Mouse (Mus musculus): ENCODE data around the gene Tm9sf3. TPM values are rescaled to one million over a fixed set of nuclear protein-coding genes. Genes with fewer than 3 reads are reported as not detected.
A peak's percentile ranks its signal among the peaks of the same experiment; 100 is the strongest.
"Not testable (repeated sequence)": the region's sequence is repeated elsewhere in the genome, so short reads cannot be mapped to it uniquely, and the experiment has no call there.

Gene Tm9sf3
- 100 to 1,000 TPM; 111 to 123 (median 122) TPM for total RNA-seq (2022)

- DNase-seq (ENCODE audit: low spot score in 2 of 2) = peak; percentile 80 to 85
Measured at GRCm38 (mm10) chr19:41263630-41264295, at the start of gene Tm9sf3. Tm9sf3 (minus strand) TSS chr19:41263997.

- DNase-seq (ENCODE audit: low spot score in 2 of 2) = not testable (repeated sequence)
Measured at GRCm38 (mm10) chr19:41312587-41312986, 48.8 kb upstream of the Tm9sf3 start.

GRCm38 (mm10) chr19:41312027-41312426 is 48.2 kb upstream of the Tm9sf3 start:
- no peak for DNase-seq (ENCODE audit: low spot score in 2 of 2)

GRCm38 (mm10) chr19:41310971-41311703 is 47.3 kb upstream of the Tm9sf3 start:
- no peak for DNase-seq (ENCODE audit: low spot score in 2 of 2)

- DNase-seq (ENCODE audit: low spot score in 2 of 2) = no peak
Measured at GRCm38 (mm10) chr19:41303933-41304332, 40.1 kb upstream of the Tm9sf3 start.

DNA sequence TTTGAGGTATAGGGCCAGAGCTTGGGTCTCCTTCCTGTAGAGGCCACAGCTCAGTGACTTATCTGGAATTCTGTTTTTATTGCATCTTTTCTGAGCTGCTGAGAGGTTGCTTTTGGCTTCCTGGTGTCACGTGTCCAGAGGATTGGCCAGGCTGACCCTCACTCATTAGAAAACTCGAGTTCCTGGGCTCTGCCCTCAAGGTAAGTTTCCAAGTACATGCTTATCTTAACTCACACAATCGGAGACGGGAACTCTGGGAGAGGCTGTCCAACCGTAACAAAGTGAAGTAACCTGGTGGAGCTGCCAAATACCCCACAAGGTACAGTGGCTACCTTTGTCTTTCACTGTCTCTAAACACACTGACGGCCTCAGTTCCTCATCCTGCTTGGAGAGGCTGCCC is 39.6 kb upstream of the Tm9sf3 start:
- DNase-seq (ENCODE audit: low spot score in 2 of 2) = no peak

GRCm38 (mm10) chr19:41301856-41302255 is 38.1 kb upstream of the Tm9sf3 start:
- no peak for DNase-seq (ENCODE audit: low spot score in 2 of 2)

DNA sequence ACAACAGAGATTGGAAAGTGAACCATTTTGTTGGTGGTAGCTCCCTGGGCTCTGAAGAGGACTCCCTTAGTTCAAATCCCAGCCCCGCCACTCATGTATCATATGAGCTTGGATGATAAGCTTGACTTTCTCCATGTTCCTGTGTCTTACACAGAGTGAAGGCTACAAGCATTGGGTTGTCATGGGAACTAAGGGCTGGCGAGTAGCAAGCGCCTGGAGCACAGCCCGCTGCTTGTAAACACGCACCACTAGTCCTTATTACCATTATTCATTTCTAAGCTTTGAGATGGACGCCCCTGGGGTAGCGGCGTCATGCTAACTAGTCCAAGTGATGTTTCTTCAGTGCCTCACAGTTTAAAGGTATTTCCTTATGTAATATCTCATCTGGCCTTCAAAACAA is 35.6 kb upstream of the Tm9sf3 start:
- DNase-seq (ENCODE audit: low spot score in 2 of 2) = no peak

DNA sequence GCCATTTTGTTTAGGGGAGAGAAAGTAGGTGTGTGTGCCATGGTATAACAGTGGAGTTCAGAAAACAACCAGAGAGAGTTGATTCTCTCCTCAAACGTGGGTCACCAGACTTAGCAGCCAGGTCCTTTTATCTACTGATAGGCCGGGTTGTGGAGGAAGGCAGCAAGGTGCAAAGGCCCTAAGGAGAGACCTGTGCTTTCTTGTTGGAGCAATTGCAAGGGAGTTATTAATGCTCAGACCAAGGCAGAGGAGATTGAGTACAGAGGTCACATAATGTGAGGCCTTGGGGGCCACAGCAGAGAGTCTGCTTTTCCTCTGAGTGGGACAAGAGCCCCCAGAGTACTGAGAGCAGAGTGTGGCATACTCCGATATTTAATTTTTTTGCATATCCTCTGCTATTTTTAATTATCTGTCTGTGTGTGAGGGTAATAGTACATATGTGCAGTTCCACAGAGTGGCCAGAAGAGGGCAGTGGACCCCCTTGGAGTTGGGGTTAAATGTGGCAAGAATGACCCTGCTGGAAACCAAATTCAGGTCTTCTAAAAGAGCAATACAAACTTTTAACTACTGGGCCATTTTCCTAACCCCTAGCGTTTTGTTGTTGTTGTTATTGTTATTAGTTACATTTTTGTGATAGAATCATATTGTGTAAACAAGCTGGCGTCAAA is 27.3 kb upstream of the Tm9sf3 start:
- no peak for DNase-seq (ENCODE audit: low spot score in 2 of 2)

DNA sequence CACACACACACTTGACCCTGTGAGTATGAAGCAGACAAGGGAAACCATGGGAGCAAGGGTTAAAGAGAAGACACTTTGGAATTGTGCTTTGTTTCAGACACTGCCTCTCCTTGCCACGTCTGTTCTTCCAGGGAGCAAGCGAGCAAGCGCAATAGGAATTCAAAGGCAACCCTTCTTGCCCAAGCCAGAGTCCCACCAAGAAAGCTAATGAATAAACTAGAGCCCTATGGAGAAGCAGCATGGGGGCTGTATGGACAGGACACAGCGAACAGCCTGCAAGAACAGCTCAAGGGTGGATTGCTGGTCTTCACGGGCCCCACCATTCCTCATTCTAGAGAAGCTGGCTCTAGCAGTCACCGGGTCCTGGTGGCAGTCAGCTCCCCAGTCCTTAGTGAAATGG is 24.8 kb upstream of the Tm9sf3 start:
- no peak for DNase-seq (ENCODE audit: low spot score in 2 of 2)

DNA sequence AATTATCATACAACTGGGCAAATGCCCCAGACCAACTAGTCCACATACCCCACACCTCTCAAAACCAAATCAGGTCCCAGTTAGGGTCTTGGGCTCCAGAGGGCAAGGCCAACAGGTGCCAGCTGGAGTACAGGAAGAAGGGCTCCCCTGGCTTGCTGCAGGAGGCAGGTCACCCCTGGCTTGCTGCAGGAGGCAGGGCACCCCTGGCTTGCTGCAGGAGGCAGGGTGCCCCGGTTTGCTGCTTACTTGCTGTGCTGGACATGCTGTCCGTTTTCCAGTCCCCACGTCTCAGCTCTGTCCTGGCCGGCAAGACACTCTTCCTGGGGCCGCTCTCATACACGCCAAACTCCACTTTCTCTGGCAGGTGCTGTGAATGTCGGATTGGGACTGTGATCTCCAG is 23.4 kb upstream of the Tm9sf3 start:
- DNase-seq (ENCODE audit: low spot score in 2 of 2) = no peak

GRCm38 (mm10) chr19:41284515-41284914 is 20.7 kb upstream of the Tm9sf3 start:
- no peak for DNase-seq (ENCODE audit: low spot score in 2 of 2)

DNA sequence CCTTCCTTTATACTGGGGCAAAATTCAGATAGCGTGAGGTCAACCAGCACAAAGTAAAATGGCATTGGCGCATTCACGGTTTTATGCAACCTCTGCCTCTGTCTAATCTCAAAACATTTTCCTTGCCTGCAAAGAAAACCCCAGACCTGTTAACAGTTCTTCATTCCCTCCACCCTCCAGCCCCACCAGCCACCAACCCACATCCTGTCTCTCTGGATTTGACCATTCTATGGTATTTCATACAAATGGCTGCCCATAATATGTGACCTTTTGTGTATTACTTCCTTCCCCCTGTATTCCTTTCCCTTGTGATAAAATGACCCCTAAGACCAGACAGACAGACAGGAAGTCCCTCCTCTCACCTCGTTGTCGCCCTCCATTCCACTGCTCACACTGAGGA is 18.9 kb upstream of the Tm9sf3 start:
- DNase-seq (ENCODE audit: low spot score in 2 of 2) = no peak

DNA sequence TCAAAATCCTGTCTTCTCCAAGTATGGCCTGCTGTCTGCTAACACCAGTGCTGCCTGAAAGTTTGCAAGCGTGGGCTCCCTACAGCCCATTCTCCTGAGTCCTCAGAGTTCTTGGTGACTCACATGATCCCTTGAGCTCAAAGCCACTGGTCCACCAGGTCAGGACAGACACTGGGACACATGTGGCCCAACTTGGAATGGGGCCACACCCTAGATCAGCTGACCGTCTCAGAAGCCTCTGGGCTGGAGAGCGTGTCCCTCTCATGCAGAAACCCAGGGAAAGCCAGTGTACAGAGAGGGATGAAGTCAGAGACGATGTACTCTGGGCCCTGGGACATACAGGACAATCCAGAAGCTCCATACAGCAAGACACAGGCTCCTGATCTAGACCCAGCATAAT is 18.4 kb upstream of the Tm9sf3 start:
- no peak for DNase-seq (ENCODE audit: low spot score in 2 of 2)

DNA sequence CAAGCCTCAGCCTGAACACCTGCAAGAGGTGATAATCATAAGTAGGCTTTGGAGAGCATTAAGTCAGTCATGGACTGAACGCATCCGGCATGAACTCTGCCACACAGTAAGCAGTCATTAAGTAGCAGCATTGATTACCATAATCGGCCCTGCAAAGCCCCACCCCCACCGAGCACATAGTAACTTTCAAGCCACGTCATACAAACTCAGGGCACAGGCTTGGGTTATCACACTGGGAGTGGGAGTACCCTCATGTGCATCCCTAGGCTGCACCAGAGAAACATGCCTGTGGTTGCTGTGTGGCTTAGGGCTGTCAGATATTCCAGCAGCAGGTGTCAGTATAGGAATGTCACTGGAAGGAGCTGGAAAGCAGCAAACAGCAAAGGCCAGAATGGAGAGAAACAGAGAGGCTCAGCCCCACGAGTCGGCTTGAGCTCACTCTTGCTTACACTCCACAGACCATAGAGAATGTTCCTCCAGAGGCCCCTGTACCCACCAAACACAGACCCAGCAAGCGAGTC is 16.0 kb upstream of the Tm9sf3 start:
- no peak for DNase-seq (ENCODE audit: low spot score in 2 of 2)

GRCm38 (mm10) chr19:41278606-41279005 is 14.8 kb upstream of the Tm9sf3 start:
- no peak for DNase-seq (ENCODE audit: low spot score in 2 of 2)

DNA sequence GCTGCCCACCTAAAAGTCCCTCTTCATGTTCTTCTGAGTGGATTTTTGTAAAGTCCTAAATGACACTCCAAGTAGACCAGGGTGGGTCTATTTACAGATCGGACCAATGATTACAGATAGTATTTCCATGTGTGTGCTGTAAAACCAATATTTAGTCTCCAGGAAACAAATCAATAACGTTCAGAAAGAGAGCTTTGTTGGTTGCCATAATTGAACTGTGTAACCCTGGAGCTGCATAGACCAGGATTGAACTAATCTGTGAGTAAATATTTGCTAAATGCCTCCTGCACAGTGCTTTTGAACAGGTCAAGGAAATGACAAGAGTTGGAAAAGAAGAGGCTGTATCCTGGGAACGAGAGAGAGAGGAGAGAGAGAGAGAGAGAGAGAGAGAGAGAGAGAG is 11.8 kb upstream of the Tm9sf3 start:
- no peak for DNase-seq (ENCODE audit: low spot score in 2 of 2)

GRCm38 (mm10) chr19:41270906-41271305 is 7.1 kb upstream of the Tm9sf3 start:
- no peak for DNase-seq (ENCODE audit: low spot score in 2 of 2)

DNA sequence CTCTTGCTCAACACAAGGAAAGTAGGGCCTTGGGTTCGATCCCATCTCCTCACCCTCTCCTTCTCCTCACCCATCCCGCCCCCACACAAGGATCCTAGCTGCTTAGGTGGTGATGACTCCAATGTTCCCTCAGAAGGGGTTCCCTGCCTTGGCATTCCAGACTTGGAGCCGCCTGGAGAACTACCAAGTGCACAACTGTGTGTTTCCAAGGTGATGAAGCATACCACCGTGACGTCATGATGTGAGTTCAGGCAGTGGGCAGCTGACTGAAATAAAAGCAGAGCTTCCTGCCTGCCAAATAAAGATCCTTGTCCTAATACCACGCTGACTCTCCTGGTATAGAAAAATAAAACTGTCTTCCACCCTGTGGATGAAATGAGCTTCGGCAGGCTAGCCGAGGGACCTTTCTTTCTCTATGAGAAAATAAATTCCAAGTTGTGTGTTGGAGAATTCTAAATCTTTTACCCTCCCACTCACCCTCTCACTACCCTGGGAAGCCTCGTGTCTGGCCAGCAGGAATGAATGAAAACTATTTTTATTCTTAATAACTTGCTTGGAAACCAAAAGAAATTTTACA is 6.4 kb upstream of the Tm9sf3 start:
- peak; percentile 13 to 16 for DNase-seq (ENCODE audit: low spot score in 2 of 2)

GRCm38 (mm10) chr19:41266251-41266901 is 2.6 kb upstream of the Tm9sf3 start:
- no peak for DNase-seq (ENCODE audit: low spot score in 2 of 2)

- DNase-seq (ENCODE audit: low spot score in 2 of 2) = no peak
Measured at GRCm38 (mm10) chr19:41264331-41264799, 568 bp upstream of the Tm9sf3 start.
